9 mouse cellular contexts compared by ENCODE assay signal in genomic region chr2:150643726-150644415, GRCm38 (mm10). TPM values are rescaled to one million over a fixed set of nuclear protein-coding genes. Genes with fewer than 3 reads are reported as not detected.
DNase-seq lines count a peak whose midpoint lies in the region; ATAC-seq lines count a peak whose summit lies in the region.
"Had no signal": no experiment of that assay in that cellular context is flagged by ENCODE, and none has a peak within 500 bp of the region (broad histone marks: within the 10 kb centered on the region; RNA-seq: fewer than 3 reads in every experiment).

No protein-coding gene starts in this region.

- no peak overlapping the region for H3K4me3 ChIP-seq in forebrain, embryonic 14.5 days (ENCODE audit: low read depth, low read length)
- H3K4me3 ChIP-seq in neural tube, embryonic 15.5 days (replicated peaks), result no peak overlapping the region
- H3K4me3 ChIP-seq: erythroblast, embryonic 14.5 days had no signal

- intact Hi-C loops in left cerebral cortex, postnatal 10 days (cut with DNase I), result no loop called here

- no peaks in the 10 kb centered on the region for H3K9me3 ChIP-seq in forebrain, embryonic 14.5 days (replicated peaks; ENCODE audit: control insufficient read depth, low read length)
- no peaks in the 10 kb centered on the region for H3K9me3 ChIP-seq in neural tube, embryonic 15.5 days (replicated peaks)

- H3K9ac ChIP-seq in forebrain, embryonic 14.5 days (ENCODE audit: low read length), result peak overlapping the region; percentile 51; the same call in 1 of the 2 replicates
- 0 out of 2 replicates have a peak overlapping the region, but pooled peaks have one; percentile 20 for H3K9ac ChIP-seq in neural tube, embryonic 15.5 days (replicated peaks)

- H3K27ac ChIP-seq in forebrain, embryonic 14.5 days (ENCODE audit: low read depth, low read length), result peak overlapping the region; percentile 93
- peak overlapping the region; percentile 83 for H3K27ac ChIP-seq in neural tube, embryonic 15.5 days (replicated peaks)

- peaks cover 17% of the 10 kb centered on the region; the same call in 1 of the 2 replicates for H3K36me3 ChIP-seq in forebrain, embryonic 14.5 days (ENCODE audit: control insufficient read depth, insufficient read depth, low read length)
- no peaks in the 10 kb centered on the region for H3K36me3 ChIP-seq in neural tube, embryonic 15.5 days

- WGBS in forebrain, embryonic 14.5 days, result 12% methylated on average over 8 of the region's 8 CpGs
- 20% methylated on average over 8 of the region's 8 CpGs for WGBS in neural tube, embryonic 15.5 days

- H3K4me1 ChIP-seq in forebrain, embryonic 14.5 days (ENCODE audit: control insufficient read depth, insufficient read depth, low read length), result peaks cover 28% of the 10 kb centered on the region
- H3K4me1 ChIP-seq in neural tube, embryonic 15.5 days, result peaks cover 23% of the 10 kb centered on the region

- peak; percentile 98 for ATAC-seq in forebrain, embryonic 14.5 days
- ATAC-seq in neural tube, embryonic 15.5 days (ENCODE audit: low FRiP score), result peak; percentile 98

- peak; percentile 54 to 75 for DNase-seq in layer of hippocampus, adult 18-20 months (ENCODE audit: low spot score in 2 of 2)
- no peak for DNase-seq in layer of hippocampus, adult 9-10 months (ENCODE audit: low spot score)
- peak; percentile 96 for DNase-seq in forebrain, embryonic 14.5 days (ENCODE audit: low spot score)
- DNase-seq in left cerebral cortex, postnatal 10 days (ENCODE audit: extremely low spot score in 1 of 2, low spot score in 2 of 2), result peak; percentile 70 to 82
- no peak for DNase-seq in Muller cell, postnatal 12 days (ENCODE audit: inconsistent ontology term)
- DNase-seq in adrenal gland, postnatal 10 days, result no peak
- no peak for DNase-seq in adrenal gland, adult (ENCODE audit: inconsistent age in 2 of 2, low spot score in 1 of 2)

- H3K27me3 ChIP-seq in forebrain, embryonic 14.5 days (replicated peaks; ENCODE audit: control insufficient read depth, insufficient read depth, low read length), result no peaks in the 10 kb centered on the region
- H3K27me3 ChIP-seq in neural tube, embryonic 15.5 days (replicated peaks), result no peaks in the 10 kb centered on the region

- peak overlapping the region; percentile 22; the same call in 1 of the 2 replicates for H3K4me2 ChIP-seq in forebrain, embryonic 14.5 days (ENCODE audit: low read length)
- peak overlapping the region; percentile 41 for H3K4me2 ChIP-seq in neural tube, embryonic 15.5 days

RNA-seq across cellular contexts. Expression of gene Acss1, which starts 24.4 kb away (rescaled TPM):
- 10 to 100 TPM; 23.7 to 25.7 TPM for total RNA-seq in layer of hippocampus, adult 18-20 months (2021)
- 18.4 and 18.8 TPM in 2 replicates for polyA plus RNA-seq in forebrain, embryonic 14.5 days (2014; fragmentation: Nextera tagmentation; extraction: Ambion mirVana)
- total RNA-seq in left cerebral cortex, postnatal 10 days (2021), result 10 to 100 TPM; 16.4 to 17.4 TPM
- 12.3 and 13.7 TPM in 2 replicates for polyA plus RNA-seq in neural tube, embryonic 15.5 days (2015; fragmentation: Nextera tagmentation; extraction: Ambion mirVana)
- 10 to 100 TPM; 64.7 to 68.9 TPM for total RNA-seq in adrenal gland, postnatal 10 days (2021)

RNA-seq across cellular contexts. Expression of gene Apmap, which starts 35.5 kb away (rescaled TPM):
- 10 to 100 TPM; 52.6 to 53.3 TPM for total RNA-seq in layer of hippocampus, adult 18-20 months (2021)
- 42.8 and 45.9 TPM in 2 replicates for polyA plus RNA-seq in forebrain, embryonic 14.5 days (2014; fragmentation: Nextera tagmentation; extraction: Ambion mirVana)
- total RNA-seq in left cerebral cortex, postnatal 10 days (2021), result 10 to 100 TPM; 51.8 to 53.3 TPM
- 45.4 and 46.1 TPM in 2 replicates for polyA plus RNA-seq in neural tube, embryonic 15.5 days (2015; fragmentation: Nextera tagmentation; extraction: Ambion mirVana)
- total RNA-seq in adrenal gland, postnatal 10 days (2021), result 100 to 1,000 TPM; 145 to 167 TPM

RNA-seq across cellular contexts. Expression of gene Vsx1, which starts 45.3 kb away (rescaled TPM):
- total RNA-seq in layer of hippocampus, adult 18-20 months (2021), result not detected
- polyA plus RNA-seq in forebrain, embryonic 14.5 days (2014; fragmentation: Nextera tagmentation; extraction: Ambion mirVana), result 0.04 TPM in 1 of 2 replicates, not detected in the other
- not detected for total RNA-seq in left cerebral cortex, postnatal 10 days (2021)
- 0.04 and 0.05 TPM in 2 replicates for polyA plus RNA-seq in neural tube, embryonic 15.5 days (2015; fragmentation: Nextera tagmentation; extraction: Ambion mirVana)
- not detected for total RNA-seq in adrenal gland, postnatal 10 days (2021)
- polyA plus RNA-seq: erythroblast, embryonic 14.5 days had no signal

Comparison
In these comparisons a context has a peak if more than half of its experiments do, and no peak if none do; other contexts are left out.
1. DNase-seq: peak in layer of hippocampus, adult 18-20 months (2 of 2), forebrain, embryonic 14.5 days (single experiment) and left cerebral cortex, postnatal 10 days (2 of 2); none in layer of hippocampus, adult 9-10 months (single experiment), Muller cell, postnatal 12 days (single experiment), adrenal gland, postnatal 10 days (single experiment) and adrenal gland, adult (0 of 2).